Mouse (Mus musculus): Measurements from ENCODE around the gene Gm42417. TPM values are rescaled to one million over a fixed set of nuclear protein-coding genes. Genes with fewer than 3 reads are reported as not detected.
"Not testable (repeated sequence)": the region's sequence is repeated elsewhere in the genome, so short reads cannot be mapped to it uniquely, and the experiment has no call there.

The Gm42417 gene
- total and polyA plus RNA-seq, 2 experiments = not detected

GRCm38 (mm10) chr1:36540132-36540531 lies 903 bp upstream of the Gm42417 start:
- H3K27ac ChIP-seq (replicated peaks; ENCODE audit: insufficient read depth, low read depth, low read length) = no peak overlapping the region
- no peaks in the 10 kb centered on the region for H3K36me3 ChIP-seq (ENCODE audit: control insufficient read depth, insufficient read depth, low read length)
- TF ChIP-seq CTCF (IDR thresholded peaks at IDR 0.05; ENCODE audit: low read depth, low read length) = no peak
- no peak for TF ChIP-seq POLR2A (IDR thresholded peaks at IDR 0.05; ENCODE audit: extremely low read depth, insufficient read depth, low read length)
- peaks cover 22% of the 10 kb centered on the region for H3K4me1 ChIP-seq (ENCODE audit: control insufficient read depth, insufficient read depth, low read length)
- WGBS = 93% methylated on average over 11 of the region's 11 CpGs
- H3K4me3 ChIP-seq (ENCODE audit: insufficient read depth, low read depth, low read length) = no peak overlapping the region
- no peak overlapping the region for H3K9ac ChIP-seq (ENCODE audit: low read depth, low read length)
- H3K27me3 ChIP-seq (ENCODE audit: control insufficient read depth, insufficient read depth, low read length) = no peaks in the 10 kb centered on the region
- no peaks in the 10 kb centered on the region for H3K79me2 ChIP-seq (ENCODE audit: control insufficient read depth, insufficient read depth, low read length)
- DNase-seq (ENCODE audit: extremely low read depth, low read depth, low spot score) = no peak

- WGBS = 36% methylated on average over 4 of the region's 4 CpGs
- H3K4me1 ChIP-seq (ENCODE audit: control insufficient read depth, insufficient read depth, low read length) = peaks cover 22% of the 10 kb centered on the region
- no peak overlapping the region for H3K4me3 ChIP-seq (ENCODE audit: insufficient read depth, low read depth, low read length)
Measured at GRCm38 (mm10) chr1:36538727-36539126, 502 bp downstream of the Gm42417 start.

GRCm38 (mm10) chr1:36536783-36537182 lies 2.4 kb downstream of the Gm42417 start, which contains the start of gene Ankrd23:
Gene Ankrd23, minus strand, starts transcription at chr1:36536883.
- not testable (repeated sequence) for H3K36me3 ChIP-seq (ENCODE audit: control insufficient read depth, insufficient read depth, low read length); H3K79me2 ChIP-seq (ENCODE audit: control insufficient read depth, insufficient read depth, low read length); H3K27me3 ChIP-seq (ENCODE audit: control insufficient read depth, insufficient read depth, low read length); H3K4me3 ChIP-seq (ENCODE audit: insufficient read depth, low read depth, low read length); H3K9ac ChIP-seq (ENCODE audit: low read depth, low read length); DNase-seq (ENCODE audit: extremely low read depth, low read depth, low spot score)
- Histone ChIP-seq H3K27ac (replicated peaks; ENCODE audit: insufficient read depth, low read depth, low read length) (peak within 1 kb of the TSS; percentile 17), H3K4me1 (ENCODE audit: control insufficient read depth, insufficient read depth, low read length) (peaks cover 22% of the 10 kb centered on the region)
- 85% methylated on average over 9 of the region's 9 CpGs for WGBS

More at GRCm38 (mm10) chr1:36538727-36539126, 502 bp downstream of the Gm42417 start:
- Histone ChIP-seq H3K9ac (ENCODE audit: low read depth, low read length) (no peak overlapping the region), H3K36me3 (ENCODE audit: control insufficient read depth, insufficient read depth, low read length) (no peaks in the 10 kb centered on the region), H3K27ac (replicated peaks; ENCODE audit: insufficient read depth, low read depth, low read length) (peak overlapping the region; percentile 43), H3K79me2 (ENCODE audit: control insufficient read depth, insufficient read depth, low read length) (no peaks in the 10 kb centered on the region), H3K27me3 (ENCODE audit: control insufficient read depth, insufficient read depth, low read length) (no peaks in the 10 kb centered on the region)
- no peak for DNase-seq (ENCODE audit: extremely low read depth, low read depth, low spot score)
- TF ChIP-seq POLR2A (IDR thresholded peaks at IDR 0.05; ENCODE audit: extremely low read depth, insufficient read depth, low read length) (no peak), CTCF (IDR thresholded peaks at IDR 0.05; ENCODE audit: low read depth, low read length) (no peak)

GRCm38 (mm10) chr1:36536397-36536728 lies 2.9 kb downstream of the Gm42417 start:
- WGBS = 30% methylated on average over 8 of the region's 8 CpGs
- no peak overlapping the region for H3K4me3 ChIP-seq (ENCODE audit: insufficient read depth, low read depth, low read length)
- peaks cover 22% of the 10 kb centered on the region for H3K4me1 ChIP-seq (ENCODE audit: control insufficient read depth, insufficient read depth, low read length)
- peak overlapping the region; percentile 17 for H3K27ac ChIP-seq (replicated peaks; ENCODE audit: insufficient read depth, low read depth, low read length)
- H3K9ac ChIP-seq (ENCODE audit: low read depth, low read length) = no peak overlapping the region
- DNase-seq (ENCODE audit: extremely low read depth, low read depth, low spot score) = peak; percentile 65
- H3K79me2 ChIP-seq (ENCODE audit: control insufficient read depth, insufficient read depth, low read length) = no peaks in the 10 kb centered on the region
- TF ChIP-seq CTCF (IDR thresholded peaks at IDR 0.05; ENCODE audit: low read depth, low read length) (no peak), POLR2A (IDR thresholded peaks at IDR 0.05; ENCODE audit: extremely low read depth, insufficient read depth, low read length) (no peak)
- no peaks in the 10 kb centered on the region for H3K27me3 ChIP-seq (ENCODE audit: control insufficient read depth, insufficient read depth, low read length)
- no peaks in the 10 kb centered on the region for H3K36me3 ChIP-seq (ENCODE audit: control insufficient read depth, insufficient read depth, low read length)

- TF ChIP-seq POLR2A (IDR thresholded peaks at IDR 0.05; ENCODE audit: extremely low read depth, insufficient read depth, low read length) (no peak), CTCF (IDR thresholded peaks at IDR 0.05; ENCODE audit: low read depth, low read length) (no peak)
- Histone ChIP-seq H3K79me2 (ENCODE audit: control insufficient read depth, insufficient read depth, low read length) (no peaks in the 10 kb centered on the region), H3K4me1 (ENCODE audit: control insufficient read depth, insufficient read depth, low read length) (peaks cover 22% of the 10 kb centered on the region), H3K9ac (ENCODE audit: low read depth, low read length) (no peak overlapping the region), H3K27me3 (ENCODE audit: control insufficient read depth, insufficient read depth, low read length) (no peaks in the 10 kb centered on the region), H3K4me3 (ENCODE audit: insufficient read depth, low read depth, low read length) (no peak overlapping the region), H3K36me3 (ENCODE audit: control insufficient read depth, insufficient read depth, low read length) (no peaks in the 10 kb centered on the region), H3K27ac (replicated peaks; ENCODE audit: insufficient read depth, low read depth, low read length) (peak overlapping the region; percentile 17; the same call in 1 of the 2 replicates)
- 68% methylated on average over 11 of the region's 11 CpGs for WGBS
- DNase-seq (ENCODE audit: extremely low read depth, low read depth, low spot score) = no peak
Measured at GRCm38 (mm10) chr1:36535477-36536396, 3.5 kb downstream of the Gm42417 start.

- no peaks in the 10 kb centered on the region for H3K27me3 ChIP-seq (ENCODE audit: control insufficient read depth, insufficient read depth, low read length)
- no peaks in the 10 kb centered on the region for H3K36me3 ChIP-seq (ENCODE audit: control insufficient read depth, insufficient read depth, low read length)
- no peaks in the 10 kb centered on the region for H3K79me2 ChIP-seq (ENCODE audit: control insufficient read depth, insufficient read depth, low read length)
- no peak overlapping the region for H3K27ac ChIP-seq (replicated peaks; ENCODE audit: insufficient read depth, low read depth, low read length)
- WGBS = 42% methylated on average over 6 of the region's 6 CpGs
- no peak overlapping the region for H3K4me3 ChIP-seq (ENCODE audit: insufficient read depth, low read depth, low read length)
- H3K9ac ChIP-seq (ENCODE audit: low read depth, low read length) = no peak overlapping the region
- peak; percentile 19 for DNase-seq (ENCODE audit: extremely low read depth, low read depth, low spot score)
- TF ChIP-seq CTCF (IDR thresholded peaks at IDR 0.05; ENCODE audit: low read depth, low read length) (no peak), POLR2A (IDR thresholded peaks at IDR 0.05; ENCODE audit: extremely low read depth, insufficient read depth, low read length) (no peak)
- peaks cover 19% of the 10 kb centered on the region for H3K4me1 ChIP-seq (ENCODE audit: control insufficient read depth, insufficient read depth, low read length)
Measured at GRCm38 (mm10) chr1:36534595-36535058, 4.6 kb downstream of the Gm42417 start.

Measured in liver, adult 2 months (tissue).